Mouse (Mus musculus) embryonic fibroblast, embryonic 13.5 days (primary cell): ENCODE data around the gene Plekhf1. TPM values are rescaled to one million over a fixed set of nuclear protein-coding genes. Genes with fewer than 3 reads are reported as not detected.

Experiments
- H3K27ac ChIP-seq: 2 replicates; pipeline ENCODE4 v1.5.1; 2012; ENCODE audit warnings: low read length, control low read depth, inconsistent platforms; ENCODE audit not compliant: insufficient read depth
- H3K4me1 ChIP-seq: 2 replicates; pipeline ENCODE4 v1.6.1; 2011; ENCODE audit warnings: low read length; ENCODE audit not compliant: control insufficient read depth, insufficient read depth
- H3K4me3 ChIP-seq: 2 replicates; pipeline ENCODE4 v1.5.1; 2011; ENCODE audit warnings: mild to moderate bottlenecking, control low read depth, low read length; ENCODE audit not compliant: insufficient read depth
- CTCF ChIP-seq: IDR thresholded peaks from 2 replicates; pipeline ENCODE4 v1.5.1; 2011; ENCODE audit warnings: mild to moderate bottlenecking, control low read depth, low read length, moderate library complexity, borderline replicate concordance; ENCODE audit not compliant: insufficient read depth
- POLR2A ChIP-seq: IDR thresholded peaks from 2 replicates; pipeline ENCODE4 v1.6.1; 2011; ENCODE audit warnings: low read depth, mild to moderate bottlenecking, control low read depth, low read length, moderate library complexity
- polyA plus RNA-seq: library from polyadenylated mRNA; stranded (reverse); fragments of >200 nt; gene quantifications from 2 replicates; pipeline ENCODE4 v1.2.4, GENCODE M21; 2011; ENCODE audit warnings: low read depth; ENCODE audit not compliant: missing spikeins, insufficient read length

Plekhf1 gene
- polyA plus RNA-seq, 1 experiment: 11.9 TPM

DNA sequence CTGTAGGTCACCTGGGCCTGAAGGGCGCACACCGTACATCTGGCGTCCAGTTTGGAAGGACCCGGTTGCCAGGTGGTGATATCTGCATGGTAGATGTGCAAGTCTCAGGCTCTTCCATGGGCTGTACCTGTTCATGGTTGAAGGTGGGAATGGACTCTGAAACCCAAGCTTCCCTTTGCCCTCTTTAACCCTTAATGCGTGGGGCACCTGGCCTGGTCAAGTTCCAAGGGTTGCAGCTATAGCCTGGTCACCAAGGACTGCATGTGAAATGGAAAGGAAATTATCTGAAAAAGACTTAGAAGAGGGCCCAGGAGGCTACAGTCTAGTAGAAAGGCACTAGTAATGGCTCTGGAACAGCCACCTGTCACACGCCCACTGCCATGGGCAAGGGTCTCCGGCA is 7.0 kb downstream of the Plekhf1 start:
- Histone ChIP-seq H3K4me1 (0 out of 2 replicates have a peak, but pooled peaks cover 2% of the 10 kb centered on the region), H3K27ac (no peak overlapping the region), H3K4me3 (no peak overlapping the region)
- TF ChIP-seq CTCF (no peak), POLR2A (no peak)

DNA sequence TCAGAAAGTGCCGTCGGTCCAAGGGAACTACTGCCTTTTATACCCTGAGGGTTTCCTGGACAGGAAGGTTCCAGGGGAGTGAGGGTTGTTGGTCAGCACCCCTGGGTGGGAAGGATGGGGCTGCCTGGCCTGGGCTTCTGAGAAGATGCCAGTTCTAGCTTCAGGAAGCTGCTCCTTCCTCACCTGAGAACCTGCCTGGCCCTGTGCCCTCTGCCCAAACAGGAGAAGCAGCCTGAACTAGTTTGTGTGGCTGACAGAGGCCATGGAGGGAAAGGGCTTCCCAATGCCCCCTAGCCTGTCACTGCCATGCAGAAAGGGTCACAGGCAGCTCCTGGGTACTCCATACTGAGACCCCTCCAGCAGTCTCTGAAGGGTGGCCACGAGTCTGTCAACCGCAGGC is 8.3 kb downstream of the Plekhf1 start:
- no peak overlapping the region for H3K27ac ChIP-seq
- TF ChIP-seq CTCF: no peak
- no peak for TF ChIP-seq POLR2A
- H3K4me1 ChIP-seq: no peaks in the 10 kb centered on the region

GRCm38 (mm10) chr7:38218631-38219367 is 9.0 kb downstream of the Plekhf1 start:
- no peak overlapping the region for H3K27ac ChIP-seq
- H3K4me1 ChIP-seq: no peaks in the 10 kb centered on the region
- TF ChIP-seq CTCF (no peak), POLR2A (no peak)
- H3K4me3 ChIP-seq: no peak overlapping the region

More for the DNA sequence above, 8.3 kb downstream of the Plekhf1 start:
- no peak overlapping the region for H3K4me3 ChIP-seq

- 0 out of 2 replicates have a peak, but pooled peaks cover 3% of the 10 kb centered on the region for H3K4me1 ChIP-seq
- H3K4me3 ChIP-seq: no peak overlapping the region
- no peak for TF ChIP-seq CTCF
- no peak for TF ChIP-seq POLR2A
- H3K27ac ChIP-seq: no peak overlapping the region
Measured at GRCm38 (mm10) chr7:38217417-38218171, 10.2 kb downstream of the Plekhf1 start.

DNA sequence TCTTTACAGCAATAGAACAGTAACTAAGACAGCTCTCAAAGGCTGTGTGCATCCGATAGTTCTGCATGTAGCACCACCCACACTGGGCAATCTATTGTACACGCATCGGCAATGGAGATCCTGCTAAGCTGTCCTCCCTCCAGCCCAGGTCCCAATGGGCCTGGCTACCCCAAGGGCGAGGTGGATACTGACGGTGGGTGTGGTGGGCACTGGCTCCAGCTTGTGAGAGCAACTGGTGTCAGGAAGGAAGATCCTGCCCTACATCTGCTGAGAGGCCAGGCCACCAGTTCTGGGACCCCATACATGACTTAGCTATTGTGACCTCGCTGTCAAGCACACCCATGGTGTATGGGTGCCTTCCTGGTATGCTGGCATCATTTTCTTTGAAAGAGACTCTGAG is 12.1 kb downstream of the Plekhf1 start:
- H3K4me3 ChIP-seq: no peak overlapping the region
- no peak for TF ChIP-seq POLR2A
- TF ChIP-seq CTCF: no peak
- H3K4me1 ChIP-seq: 0 out of 2 replicates have a peak, but pooled peaks cover 3% of the 10 kb centered on the region
- H3K27ac ChIP-seq: no peak overlapping the region

GRCm38 (mm10) chr7:38215281-38215680 is 12.5 kb downstream of the Plekhf1 start:
- H3K4me1 ChIP-seq: 0 out of 2 replicates have a peak, but pooled peaks cover 3% of the 10 kb centered on the region
- TF ChIP-seq CTCF (no peak), POLR2A (no peak)
- H3K4me3 ChIP-seq: no peak overlapping the region
- no peak overlapping the region for H3K27ac ChIP-seq

GRCm38 (mm10) chr7:38214473-38215214 is 13.2 kb downstream of the Plekhf1 start:
- no peak for TF ChIP-seq POLR2A

GRCm38 (mm10) chr7:38212651-38213062 is 15.2 kb downstream of the Plekhf1 start:
- Histone ChIP-seq H3K27ac (no peak overlapping the region), H3K4me1 (0 out of 2 replicates have a peak, but pooled peaks cover 3% of the 10 kb centered on the region), H3K4me3 (no peak overlapping the region)
- no peak for TF ChIP-seq POLR2A
- no peak for TF ChIP-seq CTCF

More at GRCm38 (mm10) chr7:38214473-38215214, 13.2 kb downstream of the Plekhf1 start:
- Histone ChIP-seq H3K27ac (no peak overlapping the region), H3K4me1 (0 out of 2 replicates have a peak, but pooled peaks cover 3% of the 10 kb centered on the region), H3K4me3 (no peak overlapping the region)

DNA sequence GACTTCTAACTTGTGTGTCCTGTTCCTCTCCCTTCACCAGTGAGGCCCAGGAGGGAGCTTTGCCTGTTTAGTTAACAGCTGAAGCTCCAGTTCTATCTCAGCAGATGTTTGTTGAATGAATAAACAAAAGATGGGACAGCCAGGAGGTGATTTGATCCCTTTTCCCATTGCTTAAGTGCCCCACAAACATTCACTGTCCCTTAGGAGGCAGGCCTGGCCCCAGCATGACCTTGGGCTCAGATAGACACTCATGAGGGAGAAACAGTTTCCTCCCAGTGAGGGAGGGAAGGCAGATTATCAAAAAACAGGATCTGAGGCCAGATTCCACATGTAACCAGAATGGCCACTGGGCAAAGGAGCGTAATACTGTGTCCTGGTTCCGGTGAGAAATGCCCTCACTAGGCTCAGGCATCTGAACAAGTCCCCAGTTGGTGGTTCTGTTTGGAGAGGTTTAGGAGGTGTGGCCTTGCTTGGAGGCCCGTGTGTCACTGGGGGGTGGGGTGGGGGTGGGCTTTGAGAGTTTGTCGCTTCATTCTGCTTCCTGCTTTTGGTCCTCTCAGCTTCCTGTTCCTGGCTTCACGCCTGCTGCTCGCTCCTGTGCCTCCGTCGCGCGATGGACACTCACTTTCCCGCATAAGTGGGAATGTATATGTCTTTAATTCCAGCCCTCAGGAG is 18.2 kb downstream of the Plekhf1 start:
- Histone ChIP-seq H3K4me3 (no peak overlapping the region), H3K4me1 (peaks cover 12% of the 10 kb centered on the region; the same call in 1 of the 2 replicates), H3K27ac (no peak overlapping the region)
- TF ChIP-seq CTCF: no peak
- TF ChIP-seq POLR2A: no peak
